22 mouse cellular contexts compared by ENCODE assay signal in genomic region chr13:115880616-115881015, GRCm38 (mm10).
DNase-seq lines count a peak whose midpoint lies in the region; ATAC-seq and TF ChIP-seq lines count a peak whose summit lies in the region.
"Had no signal": no experiment of that assay in that cellular context is flagged by ENCODE, and none has a peak within 500 bp of the region (broad histone marks: within the 10 kb centered on the region; RNA-seq: fewer than 3 reads in every experiment).

No protein-coding gene starts in this region.

- H3K4me3 ChIP-seq in myocyte: no peak overlapping the region
- H3K4me3 ChIP-seq: embryonic facial prominence, embryonic 15.5 days; forebrain, embryonic 12.5 days; heart, adult 2 months; heart, embryonic 15.5 days; hindbrain, embryonic 13.5 days had no signal

- H3K79me2 ChIP-seq in myocyte (ENCODE audit: control insufficient read depth, insufficient read depth): no peaks in the 10 kb centered on the region

- peak; percentile 44; the same call in 1 of the 2 replicates for ATAC-seq in frontal cortex, adult (ENCODE audit: low TSS enrichment)
- ATAC-seq: forebrain, embryonic 16.5 days; hindbrain, postnatal 0 days had no signal

- H3K4me2 ChIP-seq in myocyte (ENCODE audit: low read depth): no peak overlapping the region
- H3K4me2 ChIP-seq: embryonic facial prominence, embryonic 15.5 days; forebrain, embryonic 12.5 days; heart, embryonic 11.5 days; heart, embryonic 15.5 days; hindbrain, embryonic 13.5 days had no signal

- DNase-seq in frontal cortex, postnatal 10 days (ENCODE audit: low spot score in 2 of 2): no peak
- peak; percentile 58 for DNase-seq in Muller cell, postnatal 12 days (ENCODE audit: inconsistent ontology term)
- peak; percentile 84 for DNase-seq in fibroblast of lung, adult 2 months (ENCODE audit: low read depth)
- no peak for DNase-seq in gastrocnemius, adult 18-20 months (ENCODE audit: low spot score)
- DNase-seq in cerebellum, adult 11-12 months: no peak
- DNase-seq: adrenal gland, postnatal 14 days; cerebellum, adult 18-20 months; cerebellum, postnatal 10 days; embryo, embryonic 11 days; gastrocnemius, postnatal 14 days; heart, adult 2 months; heart, postnatal 14 days had no signal

- no peaks in the 10 kb centered on the region for H3K36me3 ChIP-seq in myocyte (ENCODE audit: control insufficient read depth, insufficient read depth)
- H3K36me3 ChIP-seq: embryonic facial prominence, embryonic 15.5 days; forebrain, embryonic 12.5 days; heart, embryonic 15.5 days; hindbrain, embryonic 13.5 days had no signal

- H3K27me3 ChIP-seq in myocyte (ENCODE audit: control insufficient read depth, insufficient read depth, insufficient read length): no peaks in the 10 kb centered on the region
- H3K27me3 ChIP-seq: CH12.LX; embryonic facial prominence, embryonic 15.5 days; forebrain, embryonic 12.5 days; heart, embryonic 15.5 days; hindbrain, embryonic 13.5 days had no signal

- no peak overlapping the region for H3ac ChIP-seq in myocyte (ENCODE audit: control insufficient read depth, insufficient read length)

- no peak for TF ChIP-seq POLR2A in myocyte (IDR thresholded peaks at IDR 0.05; ENCODE audit: insufficient read length, low read depth)

TF ChIP-seq in myocyte, 11 proteins besides CTCF, POLR2A, EP300 and RAD21:
- TF ChIP-seq TCF12 (IDR thresholded peaks at IDR 0.05; ENCODE audit: insufficient read depth, poor library complexity, severe bottlenecking) (no peak), CEBPB (IDR thresholded peaks at IDR 0.05; ENCODE audit: insufficient read depth, poor library complexity, severe bottlenecking) (peak; percentile 37; the same call in 1 of the 2 replicates)

Comparison
In these comparisons a context has a peak if more than half of its experiments do, and no peak if none do; other contexts are left out.
1. DNase-seq: peak in Muller cell, postnatal 12 days (single experiment) and fibroblast of lung, adult 2 months (single experiment); none in frontal cortex, postnatal 10 days (0 of 2), gastrocnemius, adult 18-20 months (single experiment) and cerebellum, adult 11-12 months (single experiment).